Mouse (Mus musculus): ENCODE measurements at regions not wholly inside any gene's neighbourhood (a gene's known extent, or its start where the extent isn't known, plus 50 kb on each side); places are given as distances from the start of the nearest gene placed in this dataset.

- Histone ChIP-seq H3K4me3 (ENCODE audit: inconsistent target) (no peak overlapping the region), H3K79me2 (ENCODE audit: inconsistent target) (no peaks in the 10 kb centered on the region), H3K36me3 (ENCODE audit: inconsistent target) (no peaks in the 10 kb centered on the region), H3K27ac (no peak overlapping the region)
- 75% methylated on average over 3 of the region's 3 CpGs for WGBS (ENCODE audit: missing documents)
Measured at GRCm38 (mm10) chr5:46151973-46152372, 294.6 kb upstream of the Lcorl start.

- no peaks in the 10 kb centered on the region for H3K79me2 ChIP-seq (ENCODE audit: inconsistent target)
- H3K27ac ChIP-seq = no peak overlapping the region
- H3K36me3 ChIP-seq (ENCODE audit: inconsistent target) = no peaks in the 10 kb centered on the region
- WGBS (ENCODE audit: missing documents) = 71% methylated on average over 6 of the region's 6 CpGs
- H3K4me3 ChIP-seq (ENCODE audit: inconsistent target) = no peak overlapping the region
Measured at GRCm38 (mm10) chr5:46150825-46151224, 293.4 kb upstream of the Lcorl start.

- WGBS (ENCODE audit: missing documents) = 92% methylated on average over 6 of the region's 6 CpGs
- Histone ChIP-seq H3K27ac (no peak overlapping the region), H3K36me3 (ENCODE audit: inconsistent target) (no peaks in the 10 kb centered on the region), H3K79me2 (ENCODE audit: inconsistent target) (no peaks in the 10 kb centered on the region), H3K4me3 (ENCODE audit: inconsistent target) (no peak overlapping the region)
Measured at GRCm38 (mm10) chr5:46149851-46150615, 292.6 kb upstream of the Lcorl start.

- 88% methylated on average over 2 of the region's 2 CpGs for WGBS (ENCODE audit: missing documents)
- Histone ChIP-seq H3K36me3 (ENCODE audit: inconsistent target) (no peaks in the 10 kb centered on the region), H3K4me3 (ENCODE audit: inconsistent target) (no peak overlapping the region), H3K79me2 (ENCODE audit: inconsistent target) (no peaks in the 10 kb centered on the region), H3K27ac (no peak overlapping the region)
Measured at GRCm38 (mm10) chr5:46139024-46139423, 281.6 kb upstream of the Lcorl start.

- WGBS (ENCODE audit: missing documents) = 86% methylated on average over 3 of the region's 3 CpGs
Measured at GRCm38 (mm10) chr5:46137695-46138094, 280.3 kb upstream of the Lcorl start.

GRCm38 (mm10) chr5:46108020-46108419 is 250.6 kb upstream of the Lcorl start:
- no peaks in the 10 kb centered on the region for H3K79me2 ChIP-seq (ENCODE audit: inconsistent target)
- H3K4me3 ChIP-seq (ENCODE audit: inconsistent target) = no peak overlapping the region
- 92% methylated on average over 4 of the region's 4 CpGs for WGBS (ENCODE audit: missing documents)
- H3K36me3 ChIP-seq (ENCODE audit: inconsistent target) = no peaks in the 10 kb centered on the region
- H3K27ac ChIP-seq = no peak overlapping the region

More at GRCm38 (mm10) chr5:46137695-46138094, 280.3 kb upstream of the Lcorl start:
- H3K36me3 ChIP-seq (ENCODE audit: inconsistent target) = no peaks in the 10 kb centered on the region
- H3K27ac ChIP-seq = no peak overlapping the region
- H3K79me2 ChIP-seq (ENCODE audit: inconsistent target) = no peaks in the 10 kb centered on the region
- no peak overlapping the region for H3K4me3 ChIP-seq (ENCODE audit: inconsistent target)

GRCm38 (mm10) chr5:46103350-46103749 is 245.9 kb upstream of the Lcorl start:
- 67% methylated on average over 4 of the region's 4 CpGs for WGBS (ENCODE audit: missing documents)

GRCm38 (mm10) chr5:46092549-46092948 is 235.1 kb upstream of the Lcorl start:
- 89% methylated on average over 5 of the region's 5 CpGs for WGBS (ENCODE audit: missing documents)
- Histone ChIP-seq H3K27ac (no peak overlapping the region), H3K4me3 (ENCODE audit: inconsistent target) (no peak overlapping the region), H3K36me3 (ENCODE audit: inconsistent target) (no peaks in the 10 kb centered on the region), H3K79me2 (ENCODE audit: inconsistent target) (no peaks in the 10 kb centered on the region)

More at GRCm38 (mm10) chr5:46103350-46103749, 245.9 kb upstream of the Lcorl start:
- Histone ChIP-seq H3K4me3 (ENCODE audit: inconsistent target) (no peak overlapping the region), H3K36me3 (ENCODE audit: inconsistent target) (no peaks in the 10 kb centered on the region), H3K27ac (no peak overlapping the region), H3K79me2 (ENCODE audit: inconsistent target) (no peaks in the 10 kb centered on the region)

GRCm38 (mm10) chr5:46086885-46087284 is 229.5 kb upstream of the Lcorl start:
- Histone ChIP-seq H3K36me3 (ENCODE audit: inconsistent target) (no peaks in the 10 kb centered on the region), H3K79me2 (ENCODE audit: inconsistent target) (no peaks in the 10 kb centered on the region), H3K4me3 (ENCODE audit: inconsistent target) (no peak overlapping the region), H3K27ac (no peak overlapping the region)
- WGBS (ENCODE audit: missing documents) = 100% methylated on average over 1 of the region's 1 CpGs

GRCm38 (mm10) chr5:46083293-46083692 is 225.9 kb upstream of the Lcorl start:
- WGBS (ENCODE audit: missing documents) = 76% methylated on average over 2 of the region's 2 CpGs

GRCm38 (mm10) chr5:46073744-46074143 is 216.3 kb upstream of the Lcorl start:
- WGBS (ENCODE audit: missing documents) = 53% methylated on average over 1 of the region's 1 CpGs
- Histone ChIP-seq H3K4me3 (ENCODE audit: inconsistent target) (no peak overlapping the region), H3K79me2 (ENCODE audit: inconsistent target) (no peaks in the 10 kb centered on the region), H3K27ac (no peak overlapping the region), H3K36me3 (ENCODE audit: inconsistent target) (no peaks in the 10 kb centered on the region)

More at GRCm38 (mm10) chr5:46083293-46083692, 225.9 kb upstream of the Lcorl start:
- Histone ChIP-seq H3K79me2 (ENCODE audit: inconsistent target) (no peaks in the 10 kb centered on the region), H3K27ac (no peak overlapping the region), H3K36me3 (ENCODE audit: inconsistent target) (no peaks in the 10 kb centered on the region), H3K4me3 (ENCODE audit: inconsistent target) (no peak overlapping the region)

GRCm38 (mm10) chr5:46073136-46073535 is 215.7 kb upstream of the Lcorl start:
- Histone ChIP-seq H3K36me3 (ENCODE audit: inconsistent target) (no peaks in the 10 kb centered on the region), H3K4me3 (ENCODE audit: inconsistent target) (no peak overlapping the region), H3K79me2 (ENCODE audit: inconsistent target) (no peaks in the 10 kb centered on the region), H3K27ac (no peak overlapping the region)
- WGBS (ENCODE audit: missing documents) = 46% methylated on average over 4 of the region's 4 CpGs

GRCm38 (mm10) chr5:46059910-46060309 is 202.5 kb upstream of the Lcorl start:
- no peak overlapping the region for H3K27ac ChIP-seq
- no peaks in the 10 kb centered on the region for H3K79me2 ChIP-seq (ENCODE audit: inconsistent target)
- 47% methylated on average over 3 of the region's 3 CpGs for WGBS (ENCODE audit: missing documents)

GRCm38 (mm10) chr5:46054850-46055249 is 197.4 kb upstream of the Lcorl start:
- H3K36me3 ChIP-seq (ENCODE audit: inconsistent target) = no peaks in the 10 kb centered on the region
- no peak overlapping the region for H3K4me3 ChIP-seq (ENCODE audit: inconsistent target)
- WGBS (ENCODE audit: missing documents) = 92% methylated on average over 2 of the region's 2 CpGs
- H3K27ac ChIP-seq = no peak overlapping the region
- H3K79me2 ChIP-seq (ENCODE audit: inconsistent target) = no peaks in the 10 kb centered on the region

More at GRCm38 (mm10) chr5:46059910-46060309, 202.5 kb upstream of the Lcorl start:
- Histone ChIP-seq H3K4me3 (ENCODE audit: inconsistent target) (no peak overlapping the region), H3K36me3 (ENCODE audit: inconsistent target) (no peaks in the 10 kb centered on the region)

- no peaks in the 10 kb centered on the region for H3K36me3 ChIP-seq (ENCODE audit: inconsistent target)
- no peaks in the 10 kb centered on the region for H3K79me2 ChIP-seq (ENCODE audit: inconsistent target)
- WGBS (ENCODE audit: missing documents) = 87% methylated on average over 6 of the region's 6 CpGs
- H3K4me3 ChIP-seq (ENCODE audit: inconsistent target) = no peak overlapping the region
- no peak overlapping the region for H3K27ac ChIP-seq
Measured at GRCm38 (mm10) chr5:46042684-46043348, 185.4 kb upstream of the Lcorl start.
